Mouse (Mus musculus): ENCODE data around the gene Efl1. TPM values are rescaled to one million over a fixed set of nuclear protein-coding genes. Genes with fewer than 3 reads are reported as not detected.
A peak's percentile ranks its signal among the peaks of the same experiment; 100 is the strongest.

The Efl1 gene
- polyA plus RNA-seq, 1 experiment from 2014 or later = 25.3 TPM

DNA sequence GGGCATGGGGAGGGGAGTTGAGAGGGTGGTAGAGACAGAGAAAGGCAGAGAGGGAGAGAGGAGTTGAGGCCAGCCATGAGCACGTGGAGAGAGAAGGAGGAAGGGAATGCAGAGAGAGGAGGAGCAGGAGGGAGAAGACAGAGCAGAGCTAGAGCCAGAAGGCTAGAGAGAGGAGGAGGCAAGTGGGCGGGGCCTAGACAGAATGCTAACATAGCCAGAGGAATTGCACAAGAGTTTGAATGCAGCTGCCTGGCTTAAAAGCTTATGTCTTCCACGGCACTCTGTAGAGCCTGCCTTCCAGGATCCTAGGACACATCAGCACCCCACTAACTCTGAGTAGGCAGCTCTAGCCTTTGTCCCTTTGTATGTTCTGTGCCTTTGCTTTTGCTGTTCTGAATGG is 40.3 kb downstream of the Efl1 start:
- Histone ChIP-seq H3K9me3 (no peaks in the 10 kb centered on the region), H3K4me3 (no peak overlapping the region), H3K4me2 (replicated peaks) (no peak overlapping the region), H3K27ac (no peak overlapping the region), H3K4me1 (peaks cover 5% of the 10 kb centered on the region; the same call in 1 of the 2 replicates), H3K36me3 (peaks cover 38% of the 10 kb centered on the region), H3K9ac (no peak overlapping the region), H3K27me3 (no peaks in the 10 kb centered on the region)
- ATAC-seq (ENCODE audit: insufficient number of reproducible peaks, insufficient read depth, low FRiP score, low TSS enrichment) = peak; percentile 56; the same call in 1 of the 2 replicates
- WGBS = 52% methylated on average over 3 of the region's 3 CpGs

DNA sequence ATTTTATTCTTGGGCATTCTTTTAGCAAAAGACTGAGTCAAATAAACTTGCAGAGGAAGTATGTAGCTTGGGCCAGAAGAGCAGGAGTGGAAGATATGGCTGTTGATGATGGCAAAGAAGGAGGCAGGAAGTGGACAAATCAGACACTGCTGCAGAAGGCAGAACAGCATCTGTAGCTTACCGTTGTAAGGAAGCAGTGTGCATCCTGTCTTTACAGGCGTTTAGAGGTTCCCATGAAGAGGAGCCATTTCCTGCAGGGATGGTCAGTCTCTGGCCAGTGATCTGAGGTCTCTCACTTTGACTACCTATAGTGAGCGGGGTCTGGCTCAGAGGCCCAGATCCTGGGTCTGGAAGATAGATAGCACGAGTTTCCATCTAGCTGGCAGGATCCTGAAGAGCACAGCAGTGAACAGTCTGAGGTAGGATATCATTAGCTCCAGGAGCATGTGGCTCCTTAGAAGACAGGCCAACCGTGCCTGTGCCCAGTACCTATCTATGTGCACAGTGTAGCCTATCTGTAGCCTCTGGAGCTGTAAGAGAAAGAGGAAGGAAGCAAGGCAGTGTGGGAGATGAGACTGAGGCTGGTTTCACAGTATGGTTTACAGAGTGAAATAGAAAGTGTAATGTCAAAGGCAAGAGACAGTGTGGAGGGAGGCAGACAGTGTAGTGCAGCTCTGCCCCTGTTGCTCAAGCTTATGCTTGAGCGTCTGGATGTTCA is 42.8 kb downstream of the Efl1 start:
- H3K27ac ChIP-seq = no peak overlapping the region
- peaks cover 40% of the 10 kb centered on the region for H3K36me3 ChIP-seq
- no peaks in the 10 kb centered on the region for H3K9me3 ChIP-seq
- 79% methylated on average over 6 of the region's 6 CpGs for WGBS
- no peaks in the 10 kb centered on the region for H3K27me3 ChIP-seq
- H3K4me3 ChIP-seq = no peak overlapping the region
- ATAC-seq (ENCODE audit: insufficient number of reproducible peaks, insufficient read depth, low FRiP score, low TSS enrichment) = no peak
- H3K9ac ChIP-seq = no peak overlapping the region
- no peak overlapping the region for H3K4me2 ChIP-seq (replicated peaks)
- peaks cover 5% of the 10 kb centered on the region; the same call in 1 of the 2 replicates for H3K4me1 ChIP-seq

DNA sequence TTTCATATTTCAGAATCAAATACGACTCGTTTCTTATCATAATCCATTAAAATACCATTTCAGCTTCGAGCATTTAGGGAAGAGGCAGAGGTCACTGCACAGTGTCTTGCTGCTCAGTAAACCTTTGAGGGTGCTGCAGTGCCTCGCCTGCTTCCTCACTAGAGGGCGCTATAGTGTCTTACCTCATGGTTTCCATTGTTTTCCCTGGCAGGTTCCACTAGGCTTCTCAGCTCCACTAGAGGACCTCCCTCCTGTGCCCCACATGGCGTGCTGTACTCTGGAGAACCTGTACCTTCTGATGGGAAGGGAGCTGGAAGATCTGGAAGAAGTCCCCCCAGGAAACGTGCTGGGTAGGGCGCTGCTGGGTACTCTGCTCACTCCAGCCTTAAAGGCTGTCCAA is 49.3 kb downstream of the Efl1 start:
- 79% methylated on average over 8 of the region's 8 CpGs for WGBS
- Histone ChIP-seq H3K4me1 (peaks cover 7% of the 10 kb centered on the region; the same call in 1 of the 2 replicates), H3K27ac (no peak overlapping the region), H3K9ac (no peak overlapping the region), H3K4me2 (replicated peaks) (no peak overlapping the region), H3K36me3 (peaks cover 40% of the 10 kb centered on the region), H3K27me3 (no peaks in the 10 kb centered on the region), H3K9me3 (no peaks in the 10 kb centered on the region), H3K4me3 (no peak overlapping the region)
- ATAC-seq (ENCODE audit: insufficient number of reproducible peaks, insufficient read depth, low FRiP score, low TSS enrichment) = no peak

DNA sequence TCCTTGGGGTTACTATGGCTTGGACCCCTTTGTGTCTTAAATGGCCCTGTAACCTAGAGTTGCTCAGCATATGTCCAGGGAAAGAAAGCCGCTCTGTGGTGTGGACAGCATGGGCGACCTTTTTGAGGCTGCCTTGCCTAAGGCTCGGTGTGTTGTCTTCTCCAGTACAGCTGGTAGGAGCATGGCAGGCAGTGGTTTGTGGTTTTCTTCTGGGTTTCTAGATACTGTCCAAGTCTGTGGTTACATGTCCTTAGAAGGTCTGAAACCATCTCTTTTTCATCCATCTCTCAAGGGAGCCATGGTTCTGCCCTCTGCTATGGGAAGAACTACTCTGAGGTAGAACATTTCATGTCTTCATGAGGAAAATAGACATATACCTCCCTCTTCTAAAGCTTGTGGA is 50.6 kb downstream of the Efl1 start:
- 92% methylated on average over 3 of the region's 3 CpGs for WGBS
- no peaks in the 10 kb centered on the region for H3K9me3 ChIP-seq
- H3K4me3 ChIP-seq = no peak overlapping the region
- no peak overlapping the region for H3K9ac ChIP-seq
- H3K36me3 ChIP-seq = peaks cover 27% of the 10 kb centered on the region
- no peak overlapping the region for H3K4me2 ChIP-seq (replicated peaks)
- 0 out of 2 replicates have a peak overlapping the region, but pooled peaks have one; percentile 50 for H3K27ac ChIP-seq
- H3K27me3 ChIP-seq = no peaks in the 10 kb centered on the region
- ATAC-seq (ENCODE audit: insufficient number of reproducible peaks, insufficient read depth, low FRiP score, low TSS enrichment) = no peak
- peaks cover 13% of the 10 kb centered on the region; the same call in 1 of the 2 replicates for H3K4me1 ChIP-seq

DNA sequence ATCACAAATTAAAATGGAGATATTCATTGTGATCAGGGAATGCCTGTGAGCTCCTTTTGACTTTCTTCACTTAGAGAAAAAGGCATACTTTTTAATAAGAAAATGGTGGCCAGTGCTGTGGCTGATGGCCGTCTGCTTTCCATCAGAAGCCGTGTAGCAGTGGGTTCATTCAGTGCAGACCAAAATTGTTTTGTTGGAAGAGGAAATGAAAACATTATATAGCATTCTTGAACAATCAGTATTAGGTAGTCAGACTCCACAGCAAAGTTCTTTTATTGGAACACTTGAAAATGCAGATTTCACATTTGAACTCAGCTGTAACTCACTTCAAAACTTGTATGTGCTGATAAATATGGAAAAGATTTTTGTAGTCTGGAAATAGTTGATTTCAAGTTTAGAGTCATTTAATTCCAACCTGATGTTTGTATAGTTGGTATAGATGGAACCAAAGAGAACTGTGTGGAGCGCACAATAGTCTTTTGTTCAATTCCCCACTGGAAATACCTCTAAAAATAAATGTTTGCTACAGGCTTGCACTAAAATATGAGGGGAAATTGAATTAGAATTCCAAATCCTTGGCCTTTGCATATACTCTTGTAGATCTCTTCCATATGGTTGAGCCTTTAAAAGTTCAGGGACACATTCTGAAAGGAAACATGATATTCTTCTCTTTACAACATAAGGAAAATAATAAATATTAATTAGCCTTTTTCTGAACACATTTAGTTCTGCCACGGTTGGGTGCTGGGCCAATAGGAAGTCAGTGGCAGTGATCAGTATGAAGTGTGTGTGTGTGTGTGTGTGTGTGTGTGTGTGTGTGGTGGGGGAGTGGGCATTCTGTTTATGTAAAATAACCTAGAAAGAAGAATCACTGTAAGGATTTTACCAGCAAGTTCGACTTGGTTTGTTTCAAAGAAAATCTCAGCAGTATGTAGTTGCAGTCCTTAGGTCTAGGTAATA is 54.2 kb downstream of the Efl1 start:
- Histone ChIP-seq H3K4me1 (peaks cover 14% of the 10 kb centered on the region; the same call in 1 of the 2 replicates), H3K36me3 (peaks cover 15% of the 10 kb centered on the region), H3K27ac (peak overlapping the region; percentile 87), H3K9ac (no peak overlapping the region), H3K4me3 (no peak overlapping the region), H3K27me3 (no peaks in the 10 kb centered on the region), H3K9me3 (no peaks in the 10 kb centered on the region), H3K4me2 (replicated peaks) (no peak overlapping the region)
- 33% methylated on average over 5 of the region's 5 CpGs for WGBS
- peak; percentile 78 for ATAC-seq (ENCODE audit: insufficient number of reproducible peaks, insufficient read depth, low FRiP score, low TSS enrichment)

DNA sequence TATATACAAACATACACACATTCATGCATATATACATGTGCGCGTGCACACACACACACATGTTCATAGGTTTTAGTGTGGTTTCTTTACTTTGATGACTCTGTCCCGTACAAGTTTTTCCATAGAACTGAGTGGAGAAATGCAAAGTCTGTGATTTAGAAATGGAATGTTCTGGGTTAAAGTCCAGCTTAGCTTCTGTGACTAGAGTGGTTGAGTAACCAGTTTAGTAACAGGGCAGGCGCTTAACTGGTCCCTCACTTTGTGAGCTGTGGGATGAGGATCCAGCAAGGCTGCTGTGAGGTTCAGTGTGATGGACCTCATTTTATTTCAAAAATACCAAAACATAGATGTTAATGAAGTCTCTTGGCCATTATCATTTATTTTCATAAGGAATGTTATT is 60.8 kb downstream of the Efl1 start:
- no peak overlapping the region for H3K4me2 ChIP-seq (replicated peaks)
- no peak overlapping the region for H3K4me3 ChIP-seq
- no peak overlapping the region for H3K27ac ChIP-seq
- H3K9me3 ChIP-seq = no peaks in the 10 kb centered on the region
- no peak for ATAC-seq (ENCODE audit: insufficient number of reproducible peaks, insufficient read depth, low FRiP score, low TSS enrichment)
- H3K36me3 ChIP-seq = peaks cover 6% of the 10 kb centered on the region; the same call in 1 of the 2 replicates
- no peaks in the 10 kb centered on the region for H3K27me3 ChIP-seq
- peaks cover 15% of the 10 kb centered on the region for H3K4me1 ChIP-seq
- H3K9ac ChIP-seq = no peak overlapping the region
- 92% methylated on average over 4 of the region's 4 CpGs for WGBS

DNA sequence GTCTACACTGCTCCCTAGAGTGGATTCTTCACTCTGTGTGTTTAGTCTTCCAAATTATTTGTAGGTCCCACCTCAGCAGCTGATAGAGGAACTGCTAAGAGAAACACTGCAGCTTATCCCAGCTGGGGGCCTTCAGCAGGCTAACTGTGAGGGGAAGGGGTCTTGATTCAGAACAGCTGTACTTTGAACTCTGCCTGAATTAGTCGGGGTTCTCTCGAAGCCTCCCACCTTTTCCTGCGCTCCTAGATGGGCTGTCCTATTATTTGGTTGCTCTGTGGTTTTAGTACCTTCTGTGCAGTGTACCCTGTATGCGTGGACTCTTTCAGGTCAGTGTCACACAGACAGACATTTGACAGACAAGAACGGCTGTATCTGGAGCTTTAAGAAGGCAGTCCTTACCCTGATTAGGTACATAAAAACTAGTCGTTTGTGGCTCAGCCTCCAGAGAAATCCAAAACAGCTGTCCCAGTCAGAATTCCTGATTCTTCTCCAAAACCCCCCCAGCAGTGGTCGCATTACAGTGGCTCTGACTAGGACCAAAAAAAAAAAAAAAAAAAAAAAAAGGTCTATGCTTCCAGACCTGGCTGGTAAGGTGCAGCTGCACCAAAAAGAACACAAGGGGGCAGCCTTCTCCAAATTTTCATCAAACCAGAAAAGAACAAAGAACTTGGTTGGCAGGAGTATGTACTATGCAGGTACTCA is 66.9 kb downstream of the Efl1 start:
- no peak overlapping the region; the same call in 1 of the 2 replicates for H3K9ac ChIP-seq
- peak overlapping the region; percentile 19; the same call in 1 of the 2 replicates for H3K4me2 ChIP-seq (replicated peaks)
- H3K4me1 ChIP-seq = peaks cover 55% of the 10 kb centered on the region
- H3K27ac ChIP-seq = peak overlapping the region; percentile 87
- H3K27me3 ChIP-seq = no peaks in the 10 kb centered on the region
- peaks cover 3% of the 10 kb centered on the region; the same call in 1 of the 2 replicates for H3K36me3 ChIP-seq
- no peak overlapping the region for H3K4me3 ChIP-seq
- peak; percentile 69 for ATAC-seq (ENCODE audit: insufficient number of reproducible peaks, insufficient read depth, low FRiP score, low TSS enrichment)
- WGBS = 11% methylated on average over 7 of the region's 7 CpGs
- H3K9me3 ChIP-seq = no peaks in the 10 kb centered on the region

DNA sequence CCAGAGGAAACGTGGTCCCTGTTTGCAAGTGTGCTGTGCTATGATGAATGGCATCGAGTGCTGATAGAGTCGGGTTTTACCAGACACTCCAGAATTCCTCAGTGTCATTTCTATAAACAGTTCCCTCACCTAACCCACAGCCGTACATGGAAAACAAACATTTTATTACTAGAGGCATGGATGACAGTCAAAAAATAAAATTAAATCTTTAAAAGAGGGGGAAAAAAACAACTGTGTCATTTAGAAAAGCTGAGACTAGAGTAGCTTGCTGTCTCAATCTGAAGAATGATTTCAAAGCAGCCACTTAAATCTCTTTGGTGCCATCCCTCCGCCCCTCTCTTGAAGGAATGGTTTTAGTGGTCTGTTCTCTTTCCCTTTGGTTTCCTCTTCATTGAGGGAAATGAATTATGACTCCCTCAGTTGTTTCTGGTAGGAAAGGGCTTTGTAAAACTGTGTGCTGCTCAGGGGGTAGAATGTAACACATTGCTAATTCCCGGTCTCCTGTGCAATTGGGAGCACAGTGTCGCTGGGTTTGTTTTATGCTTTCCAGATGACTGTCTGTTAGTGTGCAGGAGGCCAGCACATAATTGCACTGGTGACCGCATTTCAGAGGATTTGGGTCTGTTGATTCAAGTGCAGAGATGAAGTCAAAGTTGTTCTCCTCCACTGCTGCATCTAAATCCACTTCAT is 67.6 kb downstream of the Efl1 start:
- Histone ChIP-seq H3K9ac (no peak overlapping the region), H3K27ac (peak overlapping the region; percentile 87), H3K27me3 (no peaks in the 10 kb centered on the region), H3K4me3 (no peak overlapping the region), H3K36me3 (no peaks in the 10 kb centered on the region), H3K9me3 (no peaks in the 10 kb centered on the region), H3K4me2 (replicated peaks) (0 out of 2 replicates have a peak overlapping the region, but pooled peaks have one; percentile 16), H3K4me1 (peaks cover 60% of the 10 kb centered on the region)
- WGBS = 18% methylated on average over 8 of the region's 8 CpGs
- peak; percentile 29; the same call in 1 of the 2 replicates for ATAC-seq (ENCODE audit: insufficient number of reproducible peaks, insufficient read depth, low FRiP score, low TSS enrichment)

DNA sequence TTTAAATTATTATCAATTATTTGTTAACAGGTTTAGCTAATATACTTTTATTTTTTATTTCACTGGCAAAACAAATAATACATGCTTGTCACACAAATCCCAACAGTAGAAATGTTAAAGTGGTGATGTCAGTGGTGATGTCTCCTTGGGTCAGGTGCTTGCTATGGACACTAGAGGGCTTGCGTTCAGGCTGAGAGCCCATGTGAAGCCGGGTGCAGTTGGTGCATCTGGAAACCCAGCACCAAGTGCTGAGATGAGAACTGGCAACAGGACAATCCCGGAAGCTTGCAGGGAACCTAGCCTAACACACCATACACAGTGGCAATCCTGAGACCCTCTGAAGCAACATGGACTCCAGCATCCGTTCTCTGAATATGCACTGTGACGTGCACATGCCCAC is 70.9 kb downstream of the Efl1 start:
- no peak for ATAC-seq (ENCODE audit: insufficient number of reproducible peaks, insufficient read depth, low FRiP score, low TSS enrichment)
- Histone ChIP-seq H3K9ac (no peak overlapping the region), H3K27ac (0 out of 2 replicates have a peak overlapping the region, but pooled peaks have one; percentile 63), H3K9me3 (no peaks in the 10 kb centered on the region), H3K36me3 (no peaks in the 10 kb centered on the region), H3K4me1 (peaks cover 72% of the 10 kb centered on the region), H3K4me3 (no peak overlapping the region), H3K27me3 (no peaks in the 10 kb centered on the region), H3K4me2 (replicated peaks) (no peak overlapping the region)
- 72% methylated on average over 5 of the region's 5 CpGs for WGBS

DNA sequence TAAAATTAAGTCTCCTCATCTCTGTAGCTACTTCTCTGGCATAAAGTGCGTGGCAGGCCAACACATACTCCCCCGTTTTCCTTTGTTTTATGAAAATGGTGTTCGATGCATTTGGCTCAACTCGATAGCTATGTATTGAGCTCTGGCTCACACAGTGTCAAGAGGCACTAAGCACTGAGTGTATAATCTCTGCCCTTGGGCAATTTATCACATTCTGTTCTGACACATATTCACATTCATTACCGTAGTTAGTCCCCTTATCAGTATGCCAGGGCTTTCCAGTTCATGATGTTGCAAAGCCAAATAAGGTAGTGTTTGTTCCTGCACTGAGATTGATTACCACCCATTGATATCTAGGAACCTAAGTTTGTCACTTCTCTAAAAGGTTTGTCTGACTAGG is 71.3 kb downstream of the Efl1 start:
- 79% methylated on average over 5 of the region's 5 CpGs for WGBS
- Histone ChIP-seq H3K4me1 (peaks cover 68% of the 10 kb centered on the region), H3K27ac (peak overlapping the region; percentile 63)

DNA sequence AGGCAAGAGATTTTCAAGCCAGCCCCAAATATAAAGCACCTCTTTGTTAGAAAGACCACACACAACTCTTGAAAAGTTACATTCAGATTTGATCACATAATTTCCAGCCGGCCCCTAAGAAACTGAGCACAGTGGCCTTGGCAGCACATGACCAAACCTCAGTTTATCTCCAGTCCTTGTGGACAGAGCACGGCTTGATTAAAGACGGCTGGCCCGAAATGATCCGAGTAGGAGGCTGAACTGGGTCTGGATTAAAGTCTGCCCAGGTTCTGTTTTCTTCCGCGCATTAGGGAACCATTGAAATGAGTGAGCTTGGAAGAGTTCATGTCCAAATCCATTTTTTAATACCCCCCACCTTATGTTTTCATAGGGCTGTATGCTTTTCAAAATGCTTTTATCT is 72.1 kb downstream of the Efl1 start:
- peaks cover 66% of the 10 kb centered on the region for H3K4me1 ChIP-seq
- H3K4me2 ChIP-seq (replicated peaks) = no peak overlapping the region
- no peaks in the 10 kb centered on the region for H3K27me3 ChIP-seq
- H3K9ac ChIP-seq = no peak overlapping the region
- WGBS = 38% methylated on average over 7 of the region's 7 CpGs
- H3K36me3 ChIP-seq = no peaks in the 10 kb centered on the region
- no peaks in the 10 kb centered on the region for H3K9me3 ChIP-seq
- H3K27ac ChIP-seq = peak overlapping the region; percentile 66
- no peak overlapping the region for H3K4me3 ChIP-seq
- no peak for ATAC-seq (ENCODE audit: insufficient number of reproducible peaks, insufficient read depth, low FRiP score, low TSS enrichment)

More for the DNA sequence above, 71.3 kb downstream of the Efl1 start:
- no peak for ATAC-seq (ENCODE audit: insufficient number of reproducible peaks, insufficient read depth, low FRiP score, low TSS enrichment)
- H3K4me2 ChIP-seq (replicated peaks) = no peak overlapping the region
- H3K9me3 ChIP-seq = no peaks in the 10 kb centered on the region
- no peaks in the 10 kb centered on the region for H3K27me3 ChIP-seq
- H3K36me3 ChIP-seq = no peaks in the 10 kb centered on the region
- no peak overlapping the region for H3K4me3 ChIP-seq
- no peak overlapping the region for H3K9ac ChIP-seq

All from embryonic facial prominence, embryonic 12.5 days (tissue).